Mouse (Mus musculus): ENCODE results near the gene Tsga10.

GRCm38 (mm10) chr1:37709736-37710135 is 156.5 kb downstream of the Tsga10 start:
- TF ChIP-seq CTCF (IDR thresholded peaks at IDR 0.05; ENCODE audit: extremely low read depth, insufficient read length, insufficient replicate concordance, low read depth, low read length): no peak
- TF ChIP-seq POLR2A (IDR thresholded peaks at IDR 0.05; ENCODE audit: low read depth, low read length): no peak
